Mouse (Mus musculus) thymus, adult 2 months (tissue): ENCODE measurements around the gene Gpc5. TPM values are rescaled to one million over a fixed set of nuclear protein-coding genes. Genes with fewer than 3 reads are reported as not detected.

Experiments
- DNase-seq: peaks from one replicate; pipeline ENCODE4 v3.0.0; 2021
- H3K27ac ChIP-seq: fragments of 200-500 bp; 2 replicates; pipeline ENCODE4 v1.5.1; 2012; ENCODE audit warnings: low read length, control low read depth; ENCODE audit not compliant: control insufficient read depth, insufficient read depth
- H3K27me3 ChIP-seq: fragments of 200-500 bp; 2 replicates; pipeline ENCODE4 v1.6.1; 2012; ENCODE audit warnings: mild to moderate bottlenecking, low read length, moderate library complexity, mixed read lengths; ENCODE audit not compliant: control insufficient read depth, insufficient read depth
- H3K36me3 ChIP-seq: fragments of 200-500 bp; 2 replicates; pipeline ENCODE4 v1.6.1; 2012; ENCODE audit warnings: mild to moderate bottlenecking, low read length, moderate library complexity; ENCODE audit not compliant: control insufficient read depth, insufficient read depth
- H3K4me1 ChIP-seq: fragments of 200-500 bp; replicated peaks from 2 replicates; pipeline ENCODE4 v1.6.1; 2012; ENCODE audit warnings: low read length; ENCODE audit not compliant: control insufficient read depth, insufficient read depth
- H3K4me3 ChIP-seq: fragments of 200-500 bp; 2 replicates; pipeline ENCODE4 v1.5.1; 2012; ENCODE audit warnings: mild to moderate bottlenecking, low read length, control low read depth, moderate library complexity; ENCODE audit not compliant: control insufficient read depth, insufficient read depth
- CTCF ChIP-seq: fragments of 200-500 bp; IDR thresholded peaks from 2 replicates; pipeline ENCODE4 v1.5.1; 2012; ENCODE audit warnings: mild to moderate bottlenecking, control low read depth, low read length, moderate library complexity, borderline replicate concordance; ENCODE audit not compliant: control insufficient read depth, poor library complexity, insufficient read depth; ENCODE audit errors: extremely low read depth
- POLR2A ChIP-seq: fragments of 200-500 bp; IDR thresholded peaks from 2 replicates; pipeline ENCODE4 v1.6.1; 2012; ENCODE audit warnings: mild to moderate bottlenecking, low read length, control low read depth, moderate library complexity; ENCODE audit not compliant: control insufficient read depth, poor library complexity, insufficient read depth; ENCODE audit errors: extremely low read depth
- WGBS: fragments of 180-500 bp; shearing (Covaris S2); methylation state at CpG from one replicate; pipeline ENCODE4 v1.1.7; 2018; 5-methylcytosine and 5-hydroxymethylcytosine counted together
- polyA plus RNA-seq: library from polyadenylated mRNA; depleted of rRNA; stranded (reverse); fragments of >200 nt; gene quantifications from 2 replicates; pipeline ENCODE4 v1.2.3, GENCODE M21; 2012

Gene Gpc5
- polyA plus RNA-seq, 1 experiment: 0.18 TPM

DNA sequence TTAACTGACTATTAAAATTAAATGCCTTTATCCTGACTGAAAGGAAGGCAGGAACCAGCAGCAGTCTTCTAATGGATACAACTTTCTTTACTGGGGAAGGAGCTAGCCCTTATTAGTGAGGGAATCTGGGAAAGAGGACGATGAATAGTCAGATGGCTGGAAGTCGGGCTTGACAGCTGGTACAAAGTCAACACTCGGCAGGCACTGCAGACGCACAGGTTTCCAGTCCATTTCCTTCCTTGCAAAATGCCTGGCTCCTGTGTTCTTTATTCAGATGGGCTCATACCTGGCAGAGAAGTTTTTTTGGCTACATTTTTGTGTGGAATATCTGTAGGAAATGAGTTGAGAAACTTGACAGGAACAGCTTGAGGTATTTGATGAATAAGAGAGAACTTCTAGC is 1364.2 kb downstream of the Gpc5 start:
- no peak overlapping the region for H3K27ac ChIP-seq
- TF ChIP-seq CTCF (no peak), POLR2A (no peak)
- H3K27me3 ChIP-seq: no peaks in the 10 kb centered on the region
- H3K4me3 ChIP-seq: no peak overlapping the region
- WGBS: 67% methylated on average over 4 of the region's 4 CpGs
- no peaks in the 10 kb centered on the region for H3K36me3 ChIP-seq
- no peak for DNase-seq
- H3K4me1 ChIP-seq: no peaks in the 10 kb centered on the region

DNA sequence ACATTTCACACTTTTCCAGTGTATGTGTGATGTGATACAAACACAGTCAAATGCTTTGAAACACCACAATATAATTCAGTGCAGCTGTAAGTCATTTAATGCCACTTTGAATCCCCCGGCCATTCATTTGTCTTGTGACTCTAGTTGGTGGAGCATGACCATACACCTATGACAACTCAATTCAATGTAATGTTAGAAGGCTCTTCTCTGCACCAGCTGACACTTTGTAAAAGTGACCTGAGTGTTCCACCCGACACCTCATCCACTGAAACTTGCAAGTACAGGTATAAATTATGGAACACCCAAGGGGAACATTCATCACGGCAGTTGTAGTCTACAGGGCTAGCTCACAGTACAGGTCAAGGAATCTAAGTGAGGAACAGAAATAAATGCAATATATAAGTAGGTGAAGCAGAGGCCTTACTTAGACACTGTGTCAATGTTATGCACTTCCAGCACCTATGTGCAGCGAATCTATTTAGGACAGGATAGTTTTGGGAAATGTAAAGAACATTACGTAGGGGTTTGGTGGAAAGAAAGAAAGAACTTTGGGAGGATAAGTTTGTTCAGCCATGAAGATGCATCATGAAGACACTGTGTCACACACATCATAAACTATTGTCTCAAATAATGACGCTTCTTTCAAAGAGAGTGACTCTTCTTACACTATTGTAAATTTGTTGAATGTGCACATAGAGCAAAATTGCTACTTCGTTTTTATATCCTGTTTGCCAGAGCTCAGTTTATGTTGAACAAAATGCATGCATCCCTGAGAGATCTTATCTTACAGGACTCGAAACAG is 1381.6 kb downstream of the Gpc5 start:
- Histone ChIP-seq H3K27me3 (no peaks in the 10 kb centered on the region), H3K36me3 (no peaks in the 10 kb centered on the region), H3K4me1 (no peaks in the 10 kb centered on the region), H3K4me3 (no peak overlapping the region), H3K27ac (no peak overlapping the region)
- no peak for DNase-seq
- 87% methylated on average over 8 of the region's 8 CpGs for WGBS
- TF ChIP-seq POLR2A: no peak
- TF ChIP-seq CTCF: no peak

GRCm38 (mm10) chr14:116494285-116494850 is 1402.4 kb downstream of the Gpc5 start:
- H3K27me3 ChIP-seq: no peaks in the 10 kb centered on the region
- TF ChIP-seq CTCF: no peak
- no peak for DNase-seq
- H3K36me3 ChIP-seq: no peaks in the 10 kb centered on the region
- 33% methylated on average over 1 of the region's 1 CpGs for WGBS
- H3K27ac ChIP-seq: no peak overlapping the region
- no peak overlapping the region for H3K4me3 ChIP-seq
- no peaks in the 10 kb centered on the region for H3K4me1 ChIP-seq

DNA sequence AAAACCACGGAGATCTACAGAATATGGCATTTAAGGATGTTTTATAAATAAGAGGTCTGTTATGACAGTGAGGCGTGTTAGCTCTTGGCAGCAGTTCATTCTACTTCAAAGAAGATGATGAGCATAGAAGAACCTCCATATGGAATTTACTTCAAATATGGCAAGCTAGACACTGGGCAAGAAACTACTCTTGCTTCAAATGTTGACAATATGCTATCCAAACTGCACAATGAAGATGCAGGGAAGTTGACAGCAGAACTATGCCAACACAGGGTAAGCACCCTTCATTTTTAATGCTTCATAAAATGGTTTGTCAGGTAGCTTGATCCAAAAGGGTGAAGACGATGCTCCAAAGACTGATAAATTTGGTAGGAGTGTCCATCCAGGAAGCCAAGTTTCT is 1446.2 kb downstream of the Gpc5 start:
- TF ChIP-seq CTCF (no peak), POLR2A (no peak)
- WGBS: 94% methylated on average over 3 of the region's 3 CpGs
- Histone ChIP-seq H3K27me3 (no peaks in the 10 kb centered on the region), H3K4me3 (no peak overlapping the region), H3K36me3 (no peaks in the 10 kb centered on the region), H3K27ac (no peak overlapping the region), H3K4me1 (no peaks in the 10 kb centered on the region)
- DNase-seq: no peak

GRCm38 (mm10) chr14:116543746-116544145 is 1451.7 kb downstream of the Gpc5 start:
- no peak overlapping the region for H3K27ac ChIP-seq
- no peaks in the 10 kb centered on the region for H3K36me3 ChIP-seq
- TF ChIP-seq POLR2A (no peak), CTCF (no peak)
- no peaks in the 10 kb centered on the region for H3K4me1 ChIP-seq
- DNase-seq: no peak
- no peak overlapping the region for H3K4me3 ChIP-seq
- no peaks in the 10 kb centered on the region for H3K27me3 ChIP-seq

DNA sequence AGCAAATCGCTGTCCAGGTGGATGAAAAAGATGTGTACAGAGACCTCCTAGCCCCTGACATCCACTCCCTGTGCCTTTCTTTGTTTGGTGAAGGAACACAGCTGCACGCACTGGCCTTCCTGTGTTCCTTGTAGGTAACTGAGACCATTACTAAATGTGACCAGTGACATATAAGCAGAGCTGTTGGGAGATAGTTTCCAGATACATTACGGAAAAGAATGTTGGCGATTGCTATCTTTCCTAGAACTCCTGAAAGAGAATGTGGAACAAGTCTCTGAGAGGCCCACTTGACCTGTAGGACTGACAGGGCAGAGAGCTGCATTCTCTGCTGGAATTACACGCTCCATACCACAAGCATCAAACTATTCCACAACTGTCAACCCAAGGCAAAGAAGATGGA is 1459.4 kb downstream of the Gpc5 start:
- TF ChIP-seq CTCF: no peak
- no peak for TF ChIP-seq POLR2A
- Histone ChIP-seq H3K27me3 (no peaks in the 10 kb centered on the region), H3K4me1 (no peaks in the 10 kb centered on the region), H3K27ac (no peak overlapping the region), H3K36me3 (no peaks in the 10 kb centered on the region), H3K4me3 (no peak overlapping the region)
- no peak for DNase-seq
- WGBS: 85% methylated on average over 5 of the region's 5 CpGs
